Mouse (Mus musculus): Measurements from ENCODE around the gene Fam198b. TPM values are rescaled to one million over a fixed set of nuclear protein-coding genes. Genes with fewer than 3 reads are reported as not detected.
"Not testable (repeated sequence)": the region's sequence is repeated elsewhere in the genome, so short reads cannot be mapped to it uniquely, and the experiment has no call there.

Fam198b gene
- polyA plus RNA-seq, 1 experiment from 2014 or later: 0.35 TPM

DNA sequence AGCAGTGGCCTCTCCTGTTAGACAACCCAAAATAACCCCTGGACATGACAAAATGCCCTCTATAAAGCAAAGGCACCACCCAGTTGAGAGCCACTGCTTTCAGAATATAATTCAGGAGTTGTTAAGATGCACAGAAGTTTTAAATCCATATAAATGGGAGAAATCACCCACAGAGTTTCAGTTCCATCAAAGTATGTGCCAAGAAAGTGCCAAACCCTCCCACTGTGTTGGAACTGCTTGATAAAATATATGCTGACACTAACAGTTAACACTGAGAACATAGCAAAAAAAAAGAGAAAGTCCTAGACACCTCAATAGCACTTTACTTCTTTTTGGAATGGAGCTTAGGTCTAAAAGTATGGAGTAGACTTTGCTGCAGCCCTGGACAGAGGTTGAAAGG lies 72.5 kb downstream of the Fam198b start:
- Histone ChIP-seq H3K9ac (replicated peaks) (no peak overlapping the region), H3K4me1 (ENCODE audit: insufficient read depth) (no peaks in the 10 kb centered on the region), H3K36me3 (replicated peaks; ENCODE audit: insufficient read depth, low read length) (no peaks in the 10 kb centered on the region), H3K27me3 (ENCODE audit: insufficient read depth, low read length) (no peaks in the 10 kb centered on the region), H3K4me2 (ENCODE audit: low read depth, low read length) (no peak overlapping the region), H3K4me3 (ENCODE audit: low read depth, low read length) (no peak overlapping the region), H3K9me3 (ENCODE audit: low read length) (no peaks in the 10 kb centered on the region), H3K27ac (ENCODE audit: low read depth) (no peak overlapping the region)
- TF ChIP-seq EP300 (IDR thresholded peaks at IDR 0.05; ENCODE audit: low read depth) (no peak), CTCF (IDR thresholded peaks at IDR 0.05; ENCODE audit: low read depth) (no peak)
- no peak for ATAC-seq
- DNase-seq: no peak

DNA sequence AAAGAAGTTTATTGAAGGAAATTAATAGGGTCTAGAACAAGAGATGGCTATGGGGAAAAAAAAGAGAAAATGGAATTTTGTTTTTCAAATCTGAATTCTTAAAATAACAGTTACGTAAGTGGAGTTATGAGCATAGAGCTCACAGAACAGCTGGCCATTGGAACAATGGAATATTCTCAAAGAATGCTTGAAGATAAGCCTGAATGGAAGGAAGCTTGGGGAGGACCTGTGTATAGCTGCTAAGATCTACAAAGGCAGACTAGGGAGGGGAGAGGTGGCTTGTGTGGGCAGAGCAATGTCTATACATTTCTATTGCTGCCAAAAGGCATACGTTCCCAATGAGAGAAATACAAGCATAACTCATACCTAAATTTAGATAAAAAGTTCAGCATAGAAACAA lies 73.4 kb downstream of the Fam198b start:
- ATAC-seq (no peak), DNase-seq (no peak)

DNA sequence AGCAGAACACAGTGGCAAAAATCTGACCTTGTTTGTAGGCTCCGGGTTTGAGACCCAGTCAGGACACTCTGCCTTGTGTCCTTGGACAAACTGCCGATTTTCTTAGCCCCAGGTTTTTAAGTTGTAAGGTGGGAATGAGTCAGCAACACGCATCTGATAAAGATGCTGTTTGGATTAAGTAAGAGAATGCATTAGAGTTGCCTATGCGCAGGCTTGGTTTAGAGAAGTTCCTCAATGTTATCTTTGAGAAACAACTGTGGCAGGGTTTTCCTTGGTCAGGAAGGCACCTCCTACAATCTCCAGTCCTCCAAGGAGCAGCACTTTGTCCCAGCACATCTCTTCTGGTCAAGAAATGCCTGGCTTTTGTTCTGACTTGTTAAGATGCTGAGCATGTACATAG lies 82.4 kb downstream of the Fam198b start:
- Histone ChIP-seq H3K9ac (replicated peaks) (no peak overlapping the region), H3K9me3 (ENCODE audit: low read length) (no peaks in the 10 kb centered on the region), H3K27ac (ENCODE audit: low read depth) (no peak overlapping the region), H3K36me3 (replicated peaks; ENCODE audit: insufficient read depth, low read length) (no peaks in the 10 kb centered on the region), H3K4me2 (ENCODE audit: low read depth, low read length) (no peak overlapping the region), H3K27me3 (ENCODE audit: insufficient read depth, low read length) (no peaks in the 10 kb centered on the region), H3K4me3 (ENCODE audit: low read depth, low read length) (no peak overlapping the region), H3K4me1 (ENCODE audit: insufficient read depth) (peaks cover 5% of the 10 kb centered on the region)
- ATAC-seq (no peak), DNase-seq (no peak)
- 28% methylated on average over 4 of the region's 4 CpGs for WGBS (ENCODE audit: insufficient replicate concordance)
- TF ChIP-seq EP300 (IDR thresholded peaks at IDR 0.05; ENCODE audit: low read depth) (no peak), CTCF (IDR thresholded peaks at IDR 0.05; ENCODE audit: low read depth) (no peak)

More for the DNA sequence above, 73.4 kb downstream of the Fam198b start:
- no peak overlapping the region for H3K4me3 ChIP-seq (ENCODE audit: low read depth, low read length)
- no peaks in the 10 kb centered on the region for H3K9me3 ChIP-seq (ENCODE audit: low read length)
- no peaks in the 10 kb centered on the region for H3K4me1 ChIP-seq (ENCODE audit: insufficient read depth)
- no peaks in the 10 kb centered on the region for H3K27me3 ChIP-seq (ENCODE audit: insufficient read depth, low read length)
- no peak overlapping the region for H3K9ac ChIP-seq (replicated peaks)
- H3K4me2 ChIP-seq (ENCODE audit: low read depth, low read length): no peak overlapping the region
- TF ChIP-seq CTCF (IDR thresholded peaks at IDR 0.05; ENCODE audit: low read depth) (no peak), EP300 (IDR thresholded peaks at IDR 0.05; ENCODE audit: low read depth) (no peak)
- H3K36me3 ChIP-seq (replicated peaks; ENCODE audit: insufficient read depth, low read length): no peaks in the 10 kb centered on the region
- 89% methylated on average over 2 of the region's 2 CpGs for WGBS (ENCODE audit: insufficient replicate concordance)
- H3K27ac ChIP-seq (ENCODE audit: low read depth): no peak overlapping the region

DNA sequence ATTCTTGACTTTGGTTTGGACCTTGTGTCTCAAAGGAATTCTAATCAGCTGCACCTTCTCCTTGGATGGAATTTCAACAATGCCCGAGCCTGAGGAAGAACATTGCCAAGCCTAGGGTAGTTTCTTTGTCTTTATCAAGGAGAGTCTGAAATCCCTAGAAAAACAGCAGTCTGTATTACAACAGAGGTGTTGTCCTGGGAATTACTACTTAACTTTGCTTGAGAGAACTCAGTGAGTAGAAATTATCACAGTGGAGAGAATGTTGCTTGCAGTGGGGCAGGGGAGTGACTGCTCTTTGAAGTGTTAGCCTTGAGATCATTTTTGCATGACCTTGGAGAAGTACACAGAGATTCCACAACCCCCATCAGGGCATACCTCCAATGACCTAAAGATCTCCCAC lies 83.0 kb downstream of the Fam198b start:
- DNase-seq: no peak
- no peaks in the 10 kb centered on the region for H3K36me3 ChIP-seq (replicated peaks; ENCODE audit: insufficient read depth, low read length)
- H3K9ac ChIP-seq (replicated peaks): no peak overlapping the region
- no peak overlapping the region for H3K27ac ChIP-seq (ENCODE audit: low read depth)
- no peak overlapping the region for H3K4me2 ChIP-seq (ENCODE audit: low read depth, low read length)
- H3K27me3 ChIP-seq (ENCODE audit: insufficient read depth, low read length): no peaks in the 10 kb centered on the region
- no peak overlapping the region for H3K4me3 ChIP-seq (ENCODE audit: low read depth, low read length)
- 43% methylated on average over 1 of the region's 1 CpGs for WGBS (ENCODE audit: insufficient replicate concordance)
- H3K9me3 ChIP-seq (ENCODE audit: low read length): no peaks in the 10 kb centered on the region
- peaks cover 5% of the 10 kb centered on the region for H3K4me1 ChIP-seq (ENCODE audit: insufficient read depth)
- no peak for ATAC-seq
- TF ChIP-seq EP300 (IDR thresholded peaks at IDR 0.05; ENCODE audit: low read depth) (no peak), CTCF (IDR thresholded peaks at IDR 0.05; ENCODE audit: low read depth) (no peak)

DNA sequence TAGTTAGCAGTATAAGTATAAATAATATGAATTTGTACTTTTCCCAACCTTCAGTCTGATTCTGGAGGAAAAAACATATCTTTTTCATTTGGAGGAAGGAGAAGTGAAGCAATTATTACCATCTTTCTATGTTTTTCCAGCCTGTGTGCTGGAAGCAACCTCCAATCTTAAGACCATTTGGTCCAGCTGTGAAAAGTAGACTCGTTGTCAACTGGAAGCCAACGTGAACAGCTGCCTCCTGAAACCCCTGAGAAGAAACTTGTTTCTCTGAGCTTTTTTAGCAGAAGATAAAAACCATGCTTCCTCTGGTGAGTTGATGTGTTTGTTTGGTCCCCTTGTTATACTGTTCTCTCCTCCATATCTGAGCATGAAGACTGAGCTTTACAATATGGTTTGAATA lies 84.1 kb downstream of the Fam198b start:
- no peak overlapping the region for H3K9ac ChIP-seq (replicated peaks)
- H3K36me3 ChIP-seq (replicated peaks; ENCODE audit: insufficient read depth, low read length): no peaks in the 10 kb centered on the region
- no peak overlapping the region for H3K27ac ChIP-seq (ENCODE audit: low read depth)
- H3K4me2 ChIP-seq (ENCODE audit: low read depth, low read length): no peak overlapping the region
- no peak for TF ChIP-seq CTCF (IDR thresholded peaks at IDR 0.05; ENCODE audit: low read depth)
- no peak for TF ChIP-seq EP300 (IDR thresholded peaks at IDR 0.05; ENCODE audit: low read depth)
- H3K4me1 ChIP-seq (ENCODE audit: insufficient read depth): peaks cover 5% of the 10 kb centered on the region
- no peaks in the 10 kb centered on the region for H3K27me3 ChIP-seq (ENCODE audit: insufficient read depth, low read length)
- WGBS (ENCODE audit: insufficient replicate concordance): 59% methylated on average over 2 of the region's 2 CpGs
- ATAC-seq (no peak), DNase-seq (no peak)
- H3K4me3 ChIP-seq (ENCODE audit: low read depth, low read length): no peak overlapping the region
- no peaks in the 10 kb centered on the region for H3K9me3 ChIP-seq (ENCODE audit: low read length)

DNA sequence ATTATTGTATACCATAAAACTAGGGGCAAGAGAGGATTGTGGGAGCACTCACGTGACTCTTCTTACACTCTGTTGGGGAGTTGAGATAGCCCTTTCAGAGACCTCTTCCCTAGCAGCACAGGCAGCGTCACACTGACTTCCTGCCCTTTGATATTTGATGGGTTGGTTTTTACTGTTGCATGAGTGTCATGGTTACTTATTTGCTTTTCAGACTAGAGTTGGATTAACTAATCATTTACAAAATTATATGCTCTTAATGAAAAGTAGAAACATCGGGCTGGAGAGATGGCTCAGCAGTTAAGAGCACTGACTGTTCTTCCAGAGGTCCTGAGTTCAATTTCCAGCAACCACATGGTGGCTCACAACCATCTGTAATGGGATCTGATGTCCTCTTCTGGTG lies 85.2 kb downstream of the Fam198b start:
- not testable (repeated sequence) for H3K36me3 ChIP-seq (replicated peaks; ENCODE audit: insufficient read depth, low read length); H3K4me2 ChIP-seq (ENCODE audit: low read depth, low read length); ATAC-seq; H3K4me1 ChIP-seq (ENCODE audit: insufficient read depth); H3K4me3 ChIP-seq (ENCODE audit: low read depth, low read length); H3K27me3 ChIP-seq (ENCODE audit: insufficient read depth, low read length); H3K9me3 ChIP-seq (ENCODE audit: low read length); H3K9ac ChIP-seq (replicated peaks); DNase-seq; H3K27ac ChIP-seq (ENCODE audit: low read depth)
- WGBS (ENCODE audit: insufficient replicate concordance): 78% methylated on average over 3 of the region's 3 CpGs

DNA sequence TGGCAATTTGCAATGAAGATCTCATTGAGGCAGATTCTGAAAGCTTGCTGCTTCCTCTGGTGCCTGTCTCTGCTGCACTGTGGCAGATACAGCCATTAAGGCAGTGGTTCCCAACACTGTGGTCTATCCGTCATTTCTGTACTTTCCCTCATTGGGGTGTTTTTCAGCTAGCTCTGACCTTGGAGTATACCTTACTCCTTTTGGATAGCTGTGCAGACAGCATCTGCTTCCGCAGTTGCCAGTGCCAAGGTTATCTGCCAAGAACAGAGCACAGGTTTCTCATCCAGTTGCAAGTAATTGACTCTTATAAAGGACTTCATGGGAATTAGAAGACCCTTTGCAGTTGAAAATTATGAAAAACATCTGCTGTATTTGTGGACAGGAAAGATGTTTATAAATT lies 85.7 kb downstream of the Fam198b start:
- no peak overlapping the region for H3K4me3 ChIP-seq (ENCODE audit: low read depth, low read length)
- H3K36me3 ChIP-seq (replicated peaks; ENCODE audit: insufficient read depth, low read length): no peaks in the 10 kb centered on the region
- peaks cover 5% of the 10 kb centered on the region for H3K4me1 ChIP-seq (ENCODE audit: insufficient read depth)
- ATAC-seq: no peak
- no peak overlapping the region for H3K4me2 ChIP-seq (ENCODE audit: low read depth, low read length)
- no peak overlapping the region for H3K27ac ChIP-seq (ENCODE audit: low read depth)
- H3K9me3 ChIP-seq (ENCODE audit: low read length): no peaks in the 10 kb centered on the region
- no peak overlapping the region for H3K9ac ChIP-seq (replicated peaks)
- no peak for TF ChIP-seq EP300 (IDR thresholded peaks at IDR 0.05; ENCODE audit: low read depth)
- TF ChIP-seq CTCF (IDR thresholded peaks at IDR 0.05; ENCODE audit: low read depth): no peak
- WGBS (ENCODE audit: insufficient replicate concordance): 61% methylated on average over 2 of the region's 2 CpGs
- no peak for DNase-seq
- no peaks in the 10 kb centered on the region for H3K27me3 ChIP-seq (ENCODE audit: insufficient read depth, low read length)

All from liver, postnatal 0 days (tissue).